ENCODE assay signal across 8 mouse cellular contexts in genomic region chr10:34206436-34206782, GRCm38 (mm10). TPM values are rescaled to one million over a fixed set of nuclear protein-coding genes. Genes with fewer than 3 reads are reported as not detected.
DNase-seq lines count a peak whose midpoint lies in the region; ATAC-seq and TF ChIP-seq lines count a peak whose summit lies in the region.

No protein-coding gene starts in this region.

- peak overlapping the region; percentile 69 for H3K4me2 ChIP-seq in embryonic facial prominence, embryonic 13.5 days
- H3K4me2 ChIP-seq in heart, embryonic 12.5 days, result peak overlapping the region; percentile 83

- peak overlapping the region; percentile 99 for H3K27ac ChIP-seq in embryonic facial prominence, embryonic 13.5 days
- peak overlapping the region; percentile 91 for H3K27ac ChIP-seq in heart, embryonic 12.5 days (ENCODE audit: poor library complexity, severe bottlenecking)

- H3K36me3 ChIP-seq in E14TG2a.4 (ENCODE audit: insufficient read depth, low read length), result peaks cover 21% of the 10 kb centered on the region
- H3K36me3 ChIP-seq in embryonic facial prominence, embryonic 13.5 days, result no peaks in the 10 kb centered on the region
- H3K36me3 ChIP-seq in heart, embryonic 12.5 days, result no peaks in the 10 kb centered on the region

- no peaks in the 10 kb centered on the region for H3K9me3 ChIP-seq in E14TG2a.4 (ENCODE audit: low read length)
- no peaks in the 10 kb centered on the region for H3K9me3 ChIP-seq in embryonic facial prominence, embryonic 13.5 days
- H3K9me3 ChIP-seq in heart, embryonic 12.5 days (replicated peaks), result no peaks in the 10 kb centered on the region

- H3K4me3 ChIP-seq in E14TG2a.4 (replicated peaks; ENCODE audit: low read length), result peak overlapping the region; percentile 98
- peak overlapping the region; percentile 86 for H3K4me3 ChIP-seq in embryonic facial prominence, embryonic 13.5 days
- H3K4me3 ChIP-seq in heart, embryonic 12.5 days, result peak overlapping the region; percentile 74

- DNase-seq in B cell, adult 2 months, result peak; percentile 28 to 34
- DNase-seq in kidney, postnatal 14 days, result peak; percentile 46
- DNase-seq in lung, postnatal 4 days, result peak; percentile 66 to 75
- DNase-seq in skeletal muscle tissue, adult 2 months (ENCODE audit: low read depth, low spot score), result peak; percentile 47
- no peak for DNase-seq in adipocyte (ENCODE audit: low spot score)

- peaks cover 38% of the 10 kb centered on the region for H3K4me1 ChIP-seq in E14TG2a.4 (replicated peaks; ENCODE audit: low read depth, low read length)
- H3K4me1 ChIP-seq in embryonic facial prominence, embryonic 13.5 days, result peaks cover 12% of the 10 kb centered on the region
- peaks cover 5% of the 10 kb centered on the region; the same call in 1 of the 2 replicates for H3K4me1 ChIP-seq in heart, embryonic 12.5 days (replicated peaks)

- TF ChIP-seq CTCF in E14TG2a.4 (conservative IDR thresholded peaks at IDR 0.05; ENCODE audit: low read length), result no peak

- H3K9ac ChIP-seq in embryonic facial prominence, embryonic 13.5 days, result peak overlapping the region; percentile 90
- H3K9ac ChIP-seq in heart, embryonic 12.5 days, result peak overlapping the region; percentile 82

- 1% methylated on average over 15 of the region's 15 CpGs for WGBS in embryonic facial prominence, embryonic 13.5 days
- under 1% methylated on average over 15 of the region's 15 CpGs for WGBS in heart, embryonic 12.5 days

- H3K27me3 ChIP-seq in E14TG2a.4 (ENCODE audit: insufficient read depth, low read length), result no peaks in the 10 kb centered on the region
- H3K27me3 ChIP-seq in embryonic facial prominence, embryonic 13.5 days, result no peaks in the 10 kb centered on the region
- no peaks in the 10 kb centered on the region for H3K27me3 ChIP-seq in heart, embryonic 12.5 days (replicated peaks)

- ATAC-seq in embryonic facial prominence, embryonic 13.5 days (ENCODE audit: insufficient number of reproducible peaks, insufficient read depth, low FRiP score, low TSS enrichment, low read depth), result no peak; the same call in 1 of the 2 replicates
- ATAC-seq in heart, embryonic 12.5 days (ENCODE audit: insufficient number of reproducible peaks, low FRiP score), result no peak; the same call in 1 of the 2 replicates

RNA-seq across cellular contexts. Expression of gene Dse, which starts 1.1 kb away (rescaled TPM):
- 37.9 and 38.7 TPM in 2 replicates for polyA plus RNA-seq in embryonic facial prominence, embryonic 13.5 days (2015; fragmentation: Nextera tagmentation; extraction: Ambion mirVana)
- 19.9 and 22.0 TPM in 2 replicates for polyA plus RNA-seq in heart, embryonic 12.5 days (2016; fragmentation: Nextera tagmentation; extraction: Ambion mirVana)
